ENCODE assay signal across 12 mouse cellular contexts in genomic region chr10:4787003-4787628, GRCm38 (mm10).
A peak's percentile ranks its signal among the peaks of the same experiment; 100 is the strongest.
DNase-seq lines count a peak whose midpoint lies in the region; ATAC-seq lines count a peak whose summit lies in the region.
"Had no signal": no experiment of that assay in that cellular context is flagged by ENCODE, and none has a peak within 500 bp of the region (broad histone marks: within the 10 kb centered on the region; RNA-seq: fewer than 3 reads in every experiment).

No protein-coding gene starts in this region.

- H3K27ac ChIP-seq in liver, embryonic 12.5 days: no peak overlapping the region
- no peak overlapping the region for H3K27ac ChIP-seq in hindbrain, embryonic 10.5 days
- H3K27ac ChIP-seq: hindbrain, embryonic 12.5 days; limb, embryonic 15.5 days had no signal

- ATAC-seq in liver, embryonic 12.5 days: no peak

- peak; percentile 11 for DNase-seq in liver
- peak; percentile 94 for DNase-seq in MEL-GATA-1-ER (ENCODE audit: extremely low read depth, low read depth)
- DNase-seq in gastrocnemius, postnatal 36 days: peak; percentile 11 to 21
- DNase-seq in monocyte, adult 2 months (ENCODE audit: low read depth in 1 of 2, low spot score in 2 of 2): peak; percentile 30 to 59
- no peak for DNase-seq in frontal cortex, postnatal 14 days (ENCODE audit: low spot score in 2 of 2)
- no peak for DNase-seq in hindbrain, embryonic 10.5 days (ENCODE audit: low spot score)
- DNase-seq: adrenal gland, postnatal 25 days; cerebellum, adult 9-10 months had no signal

- 41% methylated on average over 5 of the region's 5 CpGs for WGBS in liver, embryonic 12.5 days (ENCODE audit: insufficient replicate concordance)
- 93% methylated on average over 5 of the region's 5 CpGs for WGBS in hindbrain, embryonic 10.5 days

- H3K4me1 ChIP-seq in liver, embryonic 12.5 days: no peaks in the 10 kb centered on the region
- no peaks in the 10 kb centered on the region for H3K4me1 ChIP-seq in hindbrain, embryonic 10.5 days (replicated peaks)
- H3K4me1 ChIP-seq: hindbrain, embryonic 12.5 days; limb, embryonic 15.5 days had no signal

- H3K27me3 ChIP-seq in liver, embryonic 12.5 days (replicated peaks): no peaks in the 10 kb centered on the region
- H3K27me3 ChIP-seq in hindbrain, embryonic 10.5 days (ENCODE audit: insufficient read depth, poor library complexity, severe bottlenecking): no peaks in the 10 kb centered on the region
- H3K27me3 ChIP-seq: hindbrain, embryonic 12.5 days; limb, embryonic 15.5 days had no signal

- no peak overlapping the region for H3K4me2 ChIP-seq in liver, embryonic 12.5 days
- H3K4me2 ChIP-seq: hindbrain, embryonic 12.5 days; limb, embryonic 15.5 days had no signal

- H3K36me3 ChIP-seq in liver, embryonic 12.5 days: no peaks in the 10 kb centered on the region
- no peaks in the 10 kb centered on the region for H3K36me3 ChIP-seq in hindbrain, embryonic 10.5 days
- H3K36me3 ChIP-seq: hindbrain, embryonic 12.5 days; limb, embryonic 15.5 days had no signal

- no peak overlapping the region for H3K4me3 ChIP-seq in liver, embryonic 12.5 days
- H3K4me3 ChIP-seq in hindbrain, embryonic 10.5 days: no peak overlapping the region
- H3K4me3 ChIP-seq: erythroblast, embryonic 14.5 days; hindbrain, embryonic 12.5 days; limb, embryonic 15.5 days had no signal

- no peaks in the 10 kb centered on the region for H3K9me3 ChIP-seq in liver, embryonic 12.5 days (replicated peaks)
- no peaks in the 10 kb centered on the region for H3K9me3 ChIP-seq in hindbrain, embryonic 10.5 days
- H3K9me3 ChIP-seq: hindbrain, embryonic 12.5 days; limb, embryonic 15.5 days had no signal

- intact Hi-C loops in gastrocnemius, postnatal 36 days (cut with DNase I): no loop called here

- H3K9ac ChIP-seq in liver, embryonic 12.5 days: no peak overlapping the region
- H3K9ac ChIP-seq: hindbrain, embryonic 12.5 days; limb, embryonic 15.5 days had no signal

Comparison
In these comparisons a context has a peak if more than half of its experiments do, and no peak if none do; other contexts are left out.
1. DNase-seq: peak in liver (single experiment), MEL-GATA-1-ER (single experiment), gastrocnemius, postnatal 36 days (2 of 2) and monocyte, adult 2 months (2 of 2); none in frontal cortex, postnatal 14 days (0 of 2) and hindbrain, embryonic 10.5 days (single experiment).